ENCODE assay signal across 21 mouse cellular contexts in genomic region chr11:36535591-36535990, GRCm38 (mm10).
DNase-seq lines count a peak whose midpoint lies in the region; ATAC-seq lines count a peak whose summit lies in the region.
"Had no signal": no experiment of that assay in that cellular context is flagged by ENCODE, and none has a peak within 500 bp of the region (broad histone marks: within the 10 kb centered on the region; RNA-seq: fewer than 3 reads in every experiment).

No protein-coding gene starts in this region.

- H3K27ac ChIP-seq in kidney, embryonic 16.5 days (ENCODE audit: low read length), result no peak overlapping the region
- H3K27ac ChIP-seq in midbrain, embryonic 11.5 days (ENCODE audit: low read depth, low read length), result no peak overlapping the region
- H3K27ac ChIP-seq in midbrain, embryonic 10.5 days (replicated peaks), result no peak overlapping the region
- H3K27ac ChIP-seq: embryonic facial prominence, embryonic 12.5 days; forebrain, embryonic 13.5 days; heart, embryonic 15.5 days; hindbrain, embryonic 12.5 days; kidney, postnatal 0 days; left cerebral cortex, adult 2 months; stomach, postnatal 0 days had no signal

- no peak overlapping the region for H3K4me3 ChIP-seq in kidney, embryonic 16.5 days (ENCODE audit: low read length)
- H3K4me3 ChIP-seq in midbrain, embryonic 11.5 days (ENCODE audit: low read depth, low read length), result no peak overlapping the region
- H3K4me3 ChIP-seq in midbrain, embryonic 10.5 days, result no peak overlapping the region
- H3K4me3 ChIP-seq: embryonic facial prominence, embryonic 12.5 days; erythroblast, embryonic 14.5 days; forebrain, embryonic 13.5 days; heart, embryonic 15.5 days; hindbrain, embryonic 12.5 days; left cerebral cortex, adult 2 months had no signal

- no peak overlapping the region for H3K9ac ChIP-seq in kidney, embryonic 16.5 days (replicated peaks; ENCODE audit: low read length)
- H3K9ac ChIP-seq in midbrain, embryonic 11.5 days (ENCODE audit: low read length), result no peak overlapping the region
- H3K9ac ChIP-seq: embryonic facial prominence, embryonic 12.5 days; forebrain, embryonic 13.5 days; heart, embryonic 15.5 days; hindbrain, embryonic 12.5 days had no signal

- H3K4me2 ChIP-seq in kidney, embryonic 16.5 days (replicated peaks; ENCODE audit: low read depth, low read length), result no peak overlapping the region
- no peak overlapping the region for H3K4me2 ChIP-seq in midbrain, embryonic 11.5 days
- H3K4me2 ChIP-seq: embryonic facial prominence, embryonic 12.5 days; forebrain, embryonic 13.5 days; heart, embryonic 15.5 days; hindbrain, embryonic 12.5 days had no signal

- 91% methylated on average over 3 of the region's 3 CpGs for WGBS in kidney, embryonic 16.5 days
- WGBS in midbrain, embryonic 11.5 days, result 89% methylated on average over 3 of the region's 3 CpGs
- 91% methylated on average over 3 of the region's 3 CpGs for WGBS in midbrain, embryonic 10.5 days

- intact Hi-C loops in heart, postnatal 10 days (cut with DNase I), result loop anchor here (10.0 kb wide), 1 partner anchor 649 kb away; no protein-coding TSS in a partner anchor

- no peak for ATAC-seq in kidney, embryonic 16.5 days (ENCODE audit: low FRiP score, low TSS enrichment)
- no peak for ATAC-seq in midbrain, embryonic 11.5 days (ENCODE audit: low FRiP score)
- ATAC-seq: forebrain, embryonic 13.5 days had no signal

- H3K4me1 ChIP-seq in kidney, embryonic 16.5 days (ENCODE audit: insufficient read depth, low read length), result no peaks in the 10 kb centered on the region
- no peaks in the 10 kb centered on the region for H3K4me1 ChIP-seq in midbrain, embryonic 11.5 days (ENCODE audit: control insufficient read depth, insufficient read depth, low read length)
- no peaks in the 10 kb centered on the region for H3K4me1 ChIP-seq in midbrain, embryonic 10.5 days
- H3K4me1 ChIP-seq: forebrain, embryonic 13.5 days; heart, embryonic 15.5 days; hindbrain, embryonic 12.5 days had no signal

- peak; percentile 31 for DNase-seq in kidney, postnatal 10 days
- peak; percentile 1 for DNase-seq in midbrain, embryonic 11.5 days (ENCODE audit: low spot score, missing footprints)
- DNase-seq in midbrain, embryonic 10.5 days (ENCODE audit: low spot score), result no peak
- peak; percentile 16 to 18 for DNase-seq in heart, postnatal 10 days
- DNase-seq in lung, postnatal 14 days, result peak; percentile 11
- DNase-seq in gastrocnemius, postnatal 25 days, result no peak
- DNase-seq: adrenal gland, adult 2 months; gastrocnemius, postnatal 14 days; layer of hippocampus, adult 9-11 months; left cerebral cortex, postnatal 4 days; liver; right cerebral cortex, postnatal 4 days had no signal

- no peaks in the 10 kb centered on the region for H3K36me3 ChIP-seq in kidney, embryonic 16.5 days (ENCODE audit: insufficient read depth, low read length)
- H3K36me3 ChIP-seq in midbrain, embryonic 11.5 days (ENCODE audit: control insufficient read depth, insufficient read depth, low read length), result no peaks in the 10 kb centered on the region
- H3K36me3 ChIP-seq in midbrain, embryonic 10.5 days, result no peaks in the 10 kb centered on the region
- H3K36me3 ChIP-seq: embryonic facial prominence, embryonic 12.5 days; heart, embryonic 15.5 days; hindbrain, embryonic 12.5 days had no signal

- no peaks in the 10 kb centered on the region; the same call in 1 of the 2 replicates for H3K27me3 ChIP-seq in kidney, embryonic 16.5 days (ENCODE audit: insufficient read depth, low read length)
- no peaks in the 10 kb centered on the region for H3K27me3 ChIP-seq in midbrain, embryonic 11.5 days (ENCODE audit: control insufficient read depth, insufficient read depth, low read length)
- H3K27me3 ChIP-seq in midbrain, embryonic 10.5 days (ENCODE audit: low read depth, poor library complexity, severe bottlenecking), result no peaks in the 10 kb centered on the region
- H3K27me3 ChIP-seq: embryonic facial prominence, embryonic 12.5 days; forebrain, embryonic 13.5 days; heart, embryonic 15.5 days; hindbrain, embryonic 12.5 days had no signal

- H3K9me3 ChIP-seq in kidney, embryonic 16.5 days (ENCODE audit: low read length), result no peaks in the 10 kb centered on the region
- no peaks in the 10 kb centered on the region for H3K9me3 ChIP-seq in midbrain, embryonic 11.5 days (ENCODE audit: control insufficient read depth, low read length)
- no peaks in the 10 kb centered on the region for H3K9me3 ChIP-seq in midbrain, embryonic 10.5 days (replicated peaks)
- H3K9me3 ChIP-seq: embryonic facial prominence, embryonic 12.5 days; forebrain, embryonic 13.5 days; heart, embryonic 15.5 days; hindbrain, embryonic 12.5 days had no signal

Comparison
In these comparisons a context has a peak if more than half of its experiments do, and no peak if none do; other contexts are left out.
1. DNase-seq: peak in kidney, postnatal 10 days (single experiment), midbrain, embryonic 11.5 days (single experiment), heart, postnatal 10 days (2 of 2) and lung, postnatal 14 days (single experiment); none in midbrain, embryonic 10.5 days (single experiment) and gastrocnemius, postnatal 25 days (single experiment).